Mouse (Mus musculus) adrenal gland, postnatal 10 days (tissue): ENCODE data around the gene Cks1b. TPM values are rescaled to one million over a fixed set of nuclear protein-coding genes. Genes with fewer than 3 reads are reported as not detected.

Experiments
- DNase-seq: peaks from one replicate; pipeline ENCODE4 v3.0.0; 2021; ENCODE audit warnings: mixed read lengths
- total RNA-seq, 2 experiments: library from RNA; stranded (reverse); gene quantifications; 2 replicates each; pipeline ENCODE4 v1.2.3; 2021

Cks1b gene
- total RNA-seq, 2 experiments from 2014 or later, result 39.8 to 43.2 TPM

DNA sequence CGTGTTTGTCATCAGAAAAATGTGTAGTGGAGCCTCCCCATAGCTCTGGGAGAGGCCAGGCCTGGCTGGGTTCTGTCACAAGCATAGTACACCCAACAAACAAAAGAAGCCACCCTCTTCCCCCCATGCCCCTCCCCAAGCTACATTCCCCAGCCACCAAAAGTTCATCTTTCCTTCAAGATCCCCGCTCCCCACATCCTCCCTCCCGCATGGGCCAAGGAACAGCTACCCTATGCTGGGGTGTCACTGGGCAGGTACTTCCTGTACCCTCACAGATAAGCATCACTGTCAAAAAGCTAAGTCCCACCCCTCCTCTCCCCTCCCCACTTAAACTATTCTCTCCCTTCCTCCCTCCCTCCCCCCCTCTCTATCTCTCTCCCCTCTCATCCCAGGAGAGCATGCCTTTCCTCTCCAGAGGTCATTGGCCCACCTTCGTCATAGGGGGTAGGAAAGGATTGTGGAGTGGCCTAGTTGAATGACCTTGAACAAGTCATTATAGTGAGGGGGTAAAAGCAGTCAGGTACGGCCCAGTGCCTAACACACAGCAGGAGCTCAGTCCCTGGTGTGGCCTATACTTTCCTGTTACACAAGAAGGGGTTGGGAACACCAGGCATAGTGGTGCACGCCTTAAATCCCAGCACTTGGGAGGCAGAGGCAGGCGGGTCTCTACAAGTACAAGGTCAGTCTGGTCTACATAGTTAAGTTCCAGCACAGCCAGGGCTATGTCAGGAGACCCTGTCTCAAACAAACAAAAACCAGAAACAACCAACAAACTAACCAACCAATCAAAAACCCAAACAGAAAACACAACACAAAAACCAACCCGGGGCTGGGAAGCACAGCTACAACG is 35.9 kb downstream of the Cks1b start:
- DNase-seq, result no peak

DNA sequence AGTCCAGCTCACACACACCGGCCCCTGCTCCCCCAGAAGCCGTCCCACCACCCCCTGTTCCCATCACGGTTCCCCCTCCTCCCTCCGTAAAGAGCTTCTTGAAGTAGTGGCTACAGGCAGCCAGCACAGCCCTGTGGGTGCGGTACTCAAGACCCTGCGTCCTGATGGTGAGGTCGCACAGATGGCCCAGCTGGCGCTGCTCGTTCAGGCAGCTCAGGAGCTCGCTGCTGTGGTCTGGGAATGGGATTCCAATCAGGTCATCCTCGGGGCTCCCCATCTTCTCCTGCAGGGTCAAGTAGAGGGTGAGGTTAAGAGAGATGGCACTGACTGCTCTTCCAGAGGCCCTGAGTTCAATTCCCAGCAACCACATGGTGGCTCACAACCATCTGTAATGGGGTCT is 37.0 kb downstream of the Cks1b start:
- no peak for DNase-seq

DNA sequence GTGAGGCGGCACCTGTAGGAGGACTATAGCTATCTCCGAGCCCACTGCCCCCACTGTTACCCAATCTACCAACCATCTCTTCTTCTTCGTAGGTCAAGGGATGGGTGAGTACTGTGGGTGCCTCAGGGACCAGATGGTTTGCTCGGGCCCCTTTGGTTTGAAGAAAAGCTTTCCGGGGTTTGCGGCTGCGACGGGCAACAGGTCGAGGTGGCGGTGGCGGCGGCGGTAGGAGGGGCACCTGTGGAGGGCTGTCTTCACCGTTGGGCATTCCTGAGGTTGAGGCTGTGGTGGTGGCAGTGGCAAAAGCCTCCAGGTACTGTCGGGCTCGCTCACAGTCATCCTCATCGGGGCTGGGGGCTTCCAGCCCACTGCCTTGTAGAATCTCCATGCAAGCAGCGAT is 37.5 kb downstream of the Cks1b start:
- DNase-seq, result no peak

GRCm38 (mm10) chr3:89380291-89380690 is 37.9 kb downstream of the Cks1b start:
- no peak for DNase-seq

GRCm38 (mm10) chr3:89379388-89380131 is 38.6 kb downstream of the Cks1b start:
- DNase-seq, result peak; percentile 70

DNA sequence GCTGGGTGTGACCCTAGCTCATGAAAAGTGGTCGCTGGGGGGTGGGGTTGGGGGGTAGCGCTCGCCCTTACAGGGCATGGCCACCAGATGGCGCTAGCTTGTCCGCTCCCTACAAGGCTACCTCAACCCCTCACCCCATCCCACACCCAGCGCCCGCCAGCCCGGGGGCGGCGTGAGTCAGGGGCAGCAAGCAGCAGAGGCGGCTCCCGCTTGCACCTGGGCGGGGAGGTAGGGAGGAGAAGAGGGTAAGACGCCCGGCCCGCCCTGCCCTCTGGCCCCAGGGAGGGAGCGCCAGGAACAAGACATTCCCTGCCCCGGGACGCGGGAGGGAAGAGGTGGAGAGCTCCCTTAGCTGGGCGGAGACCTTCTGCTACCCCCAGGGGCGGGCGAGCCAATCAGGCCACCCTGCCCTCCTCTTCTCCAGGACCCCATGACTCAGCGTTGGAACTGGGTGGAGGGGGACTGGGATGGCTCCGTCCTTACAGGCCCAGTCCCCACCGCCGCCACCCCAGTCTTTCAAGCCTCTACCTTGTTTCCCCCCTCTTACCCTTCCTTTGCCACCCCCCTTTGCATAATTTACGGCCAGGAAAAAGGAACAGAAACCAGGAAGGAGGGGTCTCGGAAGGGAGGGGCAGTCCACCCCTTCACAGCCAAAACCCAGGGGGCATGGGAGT is 39.7 kb downstream of the Cks1b start:
- peak; percentile 83 for DNase-seq

DNA sequence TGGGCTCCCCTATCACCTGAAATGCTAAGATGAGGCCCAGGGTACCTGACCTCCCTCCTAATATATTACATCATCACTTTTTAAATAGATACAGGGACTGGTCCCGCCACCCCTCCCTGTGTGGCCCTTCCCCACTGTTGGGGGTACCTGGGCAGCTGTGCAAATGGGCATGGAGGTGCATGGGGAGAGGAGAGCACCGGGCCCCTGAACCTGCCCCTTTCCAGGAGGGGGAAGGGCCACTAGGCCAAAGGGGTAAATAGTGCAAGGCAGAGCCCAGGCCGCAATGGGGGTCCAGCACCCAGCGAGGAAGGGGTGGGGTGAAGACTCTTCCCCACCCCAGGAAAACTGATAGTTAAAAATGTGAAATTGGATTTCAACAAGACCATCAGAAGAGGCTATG is 40.4 kb downstream of the Cks1b start:
- DNase-seq, result peak; percentile 17

GRCm38 (mm10) chr3:89373581-89374231 is 44.5 kb downstream of the Cks1b start:
- no peak for DNase-seq

DNA sequence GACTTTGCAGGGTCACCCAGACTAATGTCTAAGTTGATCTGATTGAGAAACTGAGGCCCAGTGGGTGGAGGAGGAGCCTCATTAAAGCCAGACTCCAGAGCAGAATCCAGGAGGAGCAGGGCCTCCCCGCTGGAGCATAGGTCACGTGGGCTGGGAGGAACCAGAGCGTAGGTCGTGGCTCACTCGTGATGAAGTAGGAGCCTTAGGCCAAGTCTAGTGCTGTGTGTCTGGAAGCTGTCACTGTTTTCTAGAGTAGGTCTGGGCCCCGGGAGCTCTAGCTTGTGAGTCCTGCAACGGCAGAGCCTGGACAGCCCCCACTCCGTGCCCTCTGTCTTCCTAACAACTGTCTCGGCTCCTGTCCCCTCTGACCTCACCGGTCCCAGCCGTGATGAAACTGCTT is 50.8 kb downstream of the Cks1b start:
- peak; percentile 40 for DNase-seq

DNA sequence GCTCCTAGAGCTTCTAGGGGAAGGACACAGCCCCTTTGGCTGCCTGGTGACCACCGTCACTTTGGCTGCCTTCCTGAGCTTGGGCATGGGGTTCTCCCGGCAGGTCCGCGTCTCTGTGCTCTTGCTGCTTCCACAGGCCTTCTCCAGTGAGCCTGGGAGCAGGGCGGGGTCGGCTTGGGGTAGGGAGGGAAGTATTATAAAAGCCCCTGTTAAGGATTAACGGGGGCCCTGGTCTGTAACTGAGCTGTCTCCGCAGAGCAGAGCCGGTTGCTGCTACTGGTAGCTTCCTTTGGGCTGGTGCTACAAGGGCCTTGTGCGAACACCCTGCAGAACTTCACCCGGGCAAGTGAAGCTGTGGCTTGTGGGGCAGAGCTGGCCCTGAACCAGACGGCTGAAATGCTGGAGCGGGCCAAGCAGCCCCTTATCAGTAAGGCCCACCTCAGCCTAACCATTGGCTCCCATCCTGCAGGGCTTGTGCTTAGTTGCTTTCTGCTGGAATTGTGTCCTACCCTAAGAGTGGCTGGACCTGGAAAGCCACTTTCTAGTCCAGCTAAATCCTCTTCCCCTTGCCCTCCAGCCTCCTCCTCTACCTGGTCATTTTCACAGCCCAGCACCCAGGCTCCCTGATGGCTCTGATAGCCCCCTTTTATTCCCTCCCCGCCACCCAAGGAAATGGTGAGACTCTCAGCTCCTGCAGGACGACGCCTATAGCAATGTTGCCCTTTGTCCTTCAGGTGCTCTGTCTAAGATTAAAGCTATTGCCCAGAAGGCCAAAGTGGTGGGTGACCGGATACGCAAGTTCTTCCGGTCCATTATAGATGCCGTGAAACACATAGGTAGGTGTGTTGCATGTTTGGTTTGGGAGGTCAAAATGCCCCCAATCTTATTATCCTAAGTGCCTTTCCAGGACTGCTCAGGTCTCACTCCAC is 52.4 kb downstream of the Cks1b start:
- no peak for DNase-seq

Other genes with a start within 250 kb of the Cks1b start
- gene Scamp3, start 240.9 kb downstream of the Cks1b start, total RNA-seq, result 10 to 100 TPM; 67.9 to 72.7 TPM
- gene Fam189b, start 235.2 kb downstream of the Cks1b start, total RNA-seq, result 10 to 100 TPM; 16.2 to 24.8 TPM
- 10 to 100 TPM; 47.8 to 48.1 TPM for gene Gba, start 215.5 kb downstream of the Cks1b start, total RNA-seq
- gene Thbs3, start 203.2 kb downstream of the Cks1b start, total RNA-seq, result 10 to 100 TPM; 21.8 to 22.6 TPM
- 100 to 1,000 TPM; 176 to 198 TPM for gene Mtx1, start 191.3 kb downstream of the Cks1b start, total RNA-seq
- under 1 TPM; 0.51 to 0.55 TPM for gene Muc1, start 189.3 kb downstream of the Cks1b start, total RNA-seq
- gene Krtcap2, start 172.4 kb downstream of the Cks1b start, total RNA-seq, result 100 to 1,000 TPM; 109 to 116 TPM
- gene Trim46, start 172.1 kb downstream of the Cks1b start, total RNA-seq, result 1 to 10 TPM; 2.0 to 4.2 TPM
- 100 to 1,000 TPM; 115 to 122 TPM for gene Dpm3, start 159.0 kb downstream of the Cks1b start, total RNA-seq
- gene Slc50a1, start 147.8 kb downstream of the Cks1b start, total RNA-seq, result 10 to 100 TPM; 46.7 to 53.1 TPM
- 10 to 100 TPM; 25.0 to 34.3 TPM for gene Efna1, start 137.2 kb downstream of the Cks1b start, total RNA-seq
- under 1 TPM; 0.51 to 0.73 TPM for gene Efna3, start 95.4 kb downstream of the Cks1b start, total RNA-seq
- gene Efna4, start 80.4 kb downstream of the Cks1b start, total RNA-seq, result 1 to 10 TPM; 1.7 to 2.2 TPM
- gene Adam15, start 68.4 kb downstream of the Cks1b start, total RNA-seq, result 10 to 100 TPM; 62.8 to 68.9 TPM
- under 1 TPM; 0.48 to 0.82 TPM for gene Dcst2, start 56.4 kb downstream of the Cks1b start, total RNA-seq
- gene Dcst1, start 53.1 kb downstream of the Cks1b start, total RNA-seq, result under 1 TPM in 1 of 2 experiments, not detected in 1; 0.45 TPM
- 10 to 100 TPM; 62.3 to 62.4 TPM for gene Zbtb7b, start 23.6 kb downstream of the Cks1b start, total RNA-seq
- gene Lenep, start 15.6 kb downstream of the Cks1b start, total RNA-seq, result under 1 TPM in 1 of 2 experiments, not detected in 1; 0.24 TPM
- 10 to 100 TPM; 49.4 to 54.6 TPM for gene Flad1, start 6.5 kb downstream of the Cks1b start, total RNA-seq
- 100 to 1,000 TPM in 1 of 2 experiments, 10 to 100 TPM in 1; 94.4 to 108 TPM for gene Shc1, start 60 bp upstream of the Cks1b start, total RNA-seq
- 10 to 100 TPM; 34.2 to 36.9 TPM for gene Pygo2, start 11.8 kb upstream of the Cks1b start, total RNA-seq
- gene Pbxip1, start 18.3 kb upstream of the Cks1b start, total RNA-seq, result 10 to 100 TPM; 46.0 to 62.1 TPM
- gene Pmvk, start 36.2 kb upstream of the Cks1b start, total RNA-seq, result 10 to 100 TPM; 15.3 to 17.1 TPM
- gene Kcnn3, start 101.8 kb upstream of the Cks1b start, total RNA-seq, result 1 to 10 TPM; 4.3 to 6.3 TPM